Comparison of ENCODE assay signal across 22 mouse cellular contexts in the genomic region with DNA sequence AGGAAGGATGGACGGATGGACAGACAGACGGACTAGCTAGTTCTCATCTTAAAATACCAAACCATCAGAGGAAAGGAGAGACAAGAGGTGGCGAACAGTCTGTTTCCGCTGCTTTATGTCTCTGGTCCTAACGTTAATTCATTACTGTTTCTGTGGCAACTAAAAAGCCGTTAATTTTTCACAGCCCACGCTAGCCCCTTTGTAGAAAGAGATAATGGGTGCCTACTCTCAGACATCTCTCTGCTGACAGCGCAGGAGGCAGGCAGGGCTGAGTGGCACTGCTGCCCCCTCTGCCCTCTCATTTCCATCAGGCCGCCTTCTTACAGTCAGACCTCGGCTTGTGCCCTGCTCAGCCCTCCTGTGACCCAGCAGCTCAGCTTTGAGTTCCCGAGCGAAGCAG. TPM values are rescaled to one million over a fixed set of nuclear protein-coding genes. Genes with fewer than 3 reads are reported as not detected.
DNase-seq lines count a peak whose midpoint lies in the region; ATAC-seq and TF ChIP-seq lines count a peak whose summit lies in the region.
"Had no signal": no experiment of that assay in that cellular context is flagged by ENCODE, and none has a peak within 500 bp of the region (broad histone marks: within the 10 kb centered on the region; RNA-seq: fewer than 3 reads in every experiment).

No protein-coding gene starts in this region.

- no peaks in the 10 kb centered on the region for H3K9me3 ChIP-seq in forebrain, embryonic 12.5 days
- no peaks in the 10 kb centered on the region for H3K9me3 ChIP-seq in forebrain, embryonic 16.5 days (ENCODE audit: control insufficient read depth, low read length)
- H3K9me3 ChIP-seq: embryonic facial prominence, embryonic 15.5 days; intestine, embryonic 15.5 days had no signal

- DNase-seq in layer of hippocampus, adult 2 months (ENCODE audit: low spot score in 2 of 2), result peak; percentile 26 to 31
- DNase-seq in layer of hippocampus, postnatal 14 days (ENCODE audit: low spot score in 2 of 2), result no peak
- peak; percentile 19 for DNase-seq in right cerebral cortex, adult 18-20 months
- no peak for DNase-seq in right cerebral cortex, postnatal 25 days
- peak; percentile 33 for DNase-seq in retina, embryonic 14.5 days (ENCODE audit: low spot score)
- no peak for DNase-seq in urinary bladder, postnatal 4 days (ENCODE audit: low spot score in 2 of 2)
- DNase-seq: adrenal gland, postnatal 10 days; cerebellum, adult 9-10 months; gastrocnemius, postnatal 36 days; heart, adult 2 months; heart, postnatal 36 days; kidney, adult 8-10 months; kidney, postnatal 10 days; lung, postnatal 4 days; thymus, postnatal 14 days had no signal

- TF ChIP-seq CTCF in layer of hippocampus, adult 2 months (conservative IDR thresholded peaks at IDR 0.05), result no peak

- no peak overlapping the region for H3K4me2 ChIP-seq in forebrain, embryonic 12.5 days
- H3K4me2 ChIP-seq in forebrain, embryonic 16.5 days (ENCODE audit: low read length), result no peak overlapping the region
- H3K4me2 ChIP-seq: embryonic facial prominence, embryonic 15.5 days; intestine, embryonic 15.5 days; midbrain, embryonic 11.5 days had no signal

- H3K4me1 ChIP-seq in forebrain, embryonic 12.5 days, result peaks cover 7% of the 10 kb centered on the region; the same call in 1 of the 2 replicates
- H3K4me1 ChIP-seq in forebrain, embryonic 16.5 days (replicated peaks; ENCODE audit: control insufficient read depth, insufficient read depth, low read length), result no peaks in the 10 kb centered on the region
- H3K4me1 ChIP-seq: intestine, embryonic 15.5 days had no signal

- ATAC-seq in forebrain, embryonic 12.5 days (ENCODE audit: low FRiP score), result no peak
- ATAC-seq in forebrain, embryonic 16.5 days, result no peak
- ATAC-seq: activated CD4-positive, CD25-positive, alpha-beta regulatory T cell, adult 4 months; hindbrain, embryonic 16.5 days; intestine, embryonic 15.5 days had no signal

- H3K4me3 ChIP-seq in forebrain, embryonic 12.5 days (replicated peaks), result no peak overlapping the region
- no peak overlapping the region for H3K4me3 ChIP-seq in forebrain, embryonic 16.5 days (replicated peaks; ENCODE audit: low read length)
- H3K4me3 ChIP-seq in layer of hippocampus, adult 2 months, result peak overlapping the region; percentile 17; the same call in 1 of the 2 replicates
- H3K4me3 ChIP-seq: embryonic facial prominence, embryonic 15.5 days; heart, adult 2 months; intestine, embryonic 15.5 days had no signal

- 0 out of 2 replicates have a peak overlapping the region, but pooled peaks have one; percentile 25 for H3K9ac ChIP-seq in forebrain, embryonic 12.5 days
- H3K9ac ChIP-seq in forebrain, embryonic 16.5 days (replicated peaks; ENCODE audit: low read depth, low read length), result no peak overlapping the region
- H3K9ac ChIP-seq: embryonic facial prominence, embryonic 15.5 days; intestine, embryonic 15.5 days had no signal

- 0 out of 2 replicates have a peak, but pooled peaks cover 6% of the 10 kb centered on the region for H3K36me3 ChIP-seq in forebrain, embryonic 12.5 days (replicated peaks)
- no peaks in the 10 kb centered on the region for H3K36me3 ChIP-seq in forebrain, embryonic 16.5 days (ENCODE audit: control insufficient read depth, insufficient read depth)
- H3K36me3 ChIP-seq: intestine, embryonic 15.5 days had no signal

- no peak overlapping the region for H3K27ac ChIP-seq in forebrain, embryonic 12.5 days
- H3K27ac ChIP-seq in forebrain, embryonic 16.5 days (ENCODE audit: low read length), result no peak overlapping the region
- peak overlapping the region; percentile 89 for H3K27ac ChIP-seq in layer of hippocampus, adult 2 months
- H3K27ac ChIP-seq: embryonic facial prominence, embryonic 15.5 days; heart, adult 2 months; intestine, embryonic 15.5 days had no signal

- peaks cover 32% of the 10 kb centered on the region for H3K27me3 ChIP-seq in forebrain, embryonic 12.5 days
- H3K27me3 ChIP-seq in forebrain, embryonic 16.5 days (replicated peaks; ENCODE audit: control insufficient read depth, insufficient read depth, low read length), result peaks cover 4% of the 10 kb centered on the region
- H3K27me3 ChIP-seq: embryonic facial prominence, embryonic 15.5 days; intestine, embryonic 15.5 days had no signal

- WGBS in forebrain, embryonic 12.5 days, result 66% methylated on average over 12 of the region's 12 CpGs
- WGBS in forebrain, embryonic 16.5 days, result 49% methylated on average over 12 of the region's 12 CpGs

RNA-seq across cellular contexts. Expression of gene Plekhm3, which starts 32.3 kb away (rescaled TPM):
- 7.8 and 8.9 TPM in 2 replicates for polyA plus RNA-seq in forebrain, embryonic 12.5 days (2016; fragmentation: Nextera tagmentation; extraction: Ambion mirVana)
- polyA plus RNA-seq in forebrain, embryonic 16.5 days (2015; fragmentation: Nextera tagmentation; extraction: Ambion mirVana), result 9.2 and 10.9 TPM in 2 replicates
- 10 to 100 TPM; 35.6 to 36.0 TPM for total RNA-seq in layer of hippocampus, adult 2 months (2021)
- total RNA-seq in layer of hippocampus, postnatal 14 days (2021), result 10 to 100 TPM; 25.0 to 29.3 TPM

Comparison
In these comparisons a context has a peak if more than half of its experiments do, and no peak if none do; other contexts are left out.
1. DNase-seq: peak in layer of hippocampus, adult 2 months (2 of 2), right cerebral cortex, adult 18-20 months (single experiment) and retina, embryonic 14.5 days (single experiment); none in layer of hippocampus, postnatal 14 days (0 of 2), right cerebral cortex, postnatal 25 days (single experiment) and urinary bladder, postnatal 4 days (0 of 2).